Mouse (Mus musculus) neural tube, embryonic 14.5 days (tissue): ENCODE results near the gene Scaf1. TPM values are rescaled to one million over a fixed set of nuclear protein-coding genes. Genes with fewer than 3 reads are reported as not detected.
A peak's percentile ranks its signal among the peaks of the same experiment; 100 is the strongest.

Experiments used
- ATAC-seq: fragments of 200-750 bp; cut with Nextera tagmentation; 2 replicates; pipeline ENCODE4 v1.8.0; 2017; ENCODE audit warnings: low read depth, mild to moderate bottlenecking, moderate TSS enrichment, moderate library complexity
- H3K27ac ChIP-seq: fragments of 300-500 bp; sonication (generic); 2 replicates; pipeline ENCODE4 v1.5.1; 2014; ENCODE audit warnings: low read depth, mild to moderate bottlenecking, control low read depth, low read length, moderate library complexity, mixed read lengths
- H3K27me3 ChIP-seq: fragments of 300-500 bp; sonication (generic); 2 replicates; pipeline ENCODE4 v1.6.1; 2014; ENCODE audit warnings: low read length; ENCODE audit not compliant: control insufficient read depth, insufficient read depth
- H3K36me3 ChIP-seq: fragments of 300-500 bp; sonication (generic); 2 replicates; pipeline ENCODE4 v1.6.1; 2014; ENCODE audit warnings: low read length, mixed read lengths; ENCODE audit not compliant: control insufficient read depth, insufficient read depth
- H3K4me1 ChIP-seq: fragments of 300-500 bp; sonication (generic); 2 replicates; pipeline ENCODE4 v1.6.1; 2014; ENCODE audit warnings: low read length; ENCODE audit not compliant: control insufficient read depth, insufficient read depth
- H3K4me2 ChIP-seq: fragments of 300-500 bp; sonication (generic); 2 replicates; pipeline ENCODE4 v1.6.1; 2014; ENCODE audit warnings: mild to moderate bottlenecking, low read depth, low read length, control low read depth
- H3K4me3 ChIP-seq: fragments of 300-500 bp; sonication (generic); 2 replicates; pipeline ENCODE4 v1.5.1; 2014; ENCODE audit warnings: low read depth, low read length, control low read depth, mixed read lengths
- H3K9ac ChIP-seq: fragments of 300-500 bp; sonication (generic); replicated peaks from 2 replicates; pipeline ENCODE4 v1.6.1; 2014; ENCODE audit warnings: low read depth, mild to moderate bottlenecking, control low read depth, low read length, mixed read lengths
- H3K9me3 ChIP-seq: fragments of 300-500 bp; sonication (generic); 2 replicates; pipeline ENCODE4 v1.6.1; 2016; ENCODE audit warnings: low read length; ENCODE audit not compliant: control insufficient read depth
- WGBS: fragments of 180-500 bp; shearing (Covaris S2); extraction: QIAGEN DNeasy Blood & Tissue Kit; methylation state at CpG from one replicate; pipeline ENCODE4 v1.1.7; 2014; 5-methylcytosine and 5-hydroxymethylcytosine counted together
- polyA plus RNA-seq: library from polyadenylated mRNA; unstranded; fragments of >200 nt; fragmentation: Nextera tagmentation; extraction: Ambion mirVana; gene quantifications from 2 replicates; pipeline ENCODE4 v1.2.1, GENCODE M21; 2014

Gene Scaf1
- 61.6 and 68.6 TPM in 2 replicates for polyA plus RNA-seq

GRCm38 (mm10) chr7:45015957-45016612 is at the start of gene Scaf1:
TSS of gene Scaf1 (minus strand) at chr7:45016363.
- WGBS: under 1% methylated on average over 69 of the region's 69 CpGs
- ATAC-seq: peak; percentile 91
- Histone ChIP-seq H3K9me3 (no peaks in the 10 kb centered on the region), H3K4me2 (peak within 1 kb of the TSS; percentile 89), H3K27ac (peak within 1 kb of the TSS; percentile 83), H3K36me3 (peaks cover 16% of the 10 kb centered on the region), H3K4me1 (peaks cover 13% of the 10 kb centered on the region; the same call in 1 of the 2 replicates), H3K4me3 (peak within 1 kb of the TSS; percentile 55), H3K9ac (peak within 1 kb of the TSS; percentile 74), H3K27me3 (no peaks in the 10 kb centered on the region)

GRCm38 (mm10) chr7:45062239-45062835 is 46.2 kb upstream of the Scaf1 start, which contains the start of the genes Nosip and Prrg2:
TSS of gene Nosip (plus strand) at chr7:45062429.
TSS of gene Prrg2 (minus strand) at chr7:45062677.
- peak within 1 kb of the TSS; percentile 62 for H3K9ac ChIP-seq
- peaks cover 17% of the 10 kb centered on the region for H3K4me1 ChIP-seq
- no peaks in the 10 kb centered on the region for H3K9me3 ChIP-seq
- H3K27me3 ChIP-seq: no peaks in the 10 kb centered on the region
- H3K4me3 ChIP-seq: peak within 1 kb of the TSS; percentile 65
- H3K4me2 ChIP-seq: peak within 1 kb of the TSS; percentile 52
- H3K36me3 ChIP-seq: no peaks in the 10 kb centered on the region
- under 1% methylated on average over 31 of the region's 31 CpGs for WGBS
- ATAC-seq: peak; percentile 89
- H3K27ac ChIP-seq: peak within 1 kb of the TSS; percentile 84

- Histone ChIP-seq H3K4me2 (peak overlapping the region; percentile 40), H3K4me1 (peaks cover 17% of the 10 kb centered on the region), H3K36me3 (no peaks in the 10 kb centered on the region), H3K27ac (peak overlapping the region; percentile 84; the same call in 1 of the 2 replicates), H3K27me3 (no peaks in the 10 kb centered on the region), H3K9me3 (no peaks in the 10 kb centered on the region), H3K4me3 (peak overlapping the region; percentile 65), H3K9ac (no peak overlapping the region)
- ATAC-seq: no peak
- 18% methylated on average over 11 of the region's 11 CpGs for WGBS
Observed at GRCm38 (mm10) chr7:45061532-45062075, 45.4 kb upstream of the Scaf1 start.

DNA sequence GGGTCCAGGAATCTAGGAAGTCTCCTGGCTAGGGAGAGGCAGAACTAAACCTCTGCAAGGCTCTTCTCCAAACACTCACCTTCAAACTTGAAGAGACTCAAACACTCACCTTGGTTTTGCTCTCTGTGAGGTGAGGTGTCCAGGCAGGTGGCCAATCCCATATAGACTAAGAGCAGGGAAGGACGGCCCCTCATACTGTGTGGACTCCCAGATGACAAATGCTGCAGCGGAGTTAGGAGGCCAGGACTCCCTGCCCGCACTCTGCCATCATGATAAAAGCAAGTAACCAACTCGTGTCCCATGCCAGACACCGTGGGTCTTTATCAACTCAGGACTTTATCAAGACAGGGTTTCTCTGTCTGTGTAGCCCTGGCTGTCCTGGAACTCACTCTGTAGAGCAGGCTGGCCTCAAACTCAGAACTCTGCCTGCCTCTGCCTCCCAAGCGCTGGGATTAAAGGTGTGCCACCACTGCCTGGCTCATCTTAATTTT is 44.5 kb upstream of the Scaf1 start:
- Histone ChIP-seq H3K4me3 (no peak overlapping the region), H3K27me3 (no peaks in the 10 kb centered on the region), H3K4me1 (peaks cover 17% of the 10 kb centered on the region), H3K4me2 (no peak overlapping the region), H3K9me3 (no peaks in the 10 kb centered on the region), H3K36me3 (no peaks in the 10 kb centered on the region), H3K27ac (no peak overlapping the region), H3K9ac (no peak overlapping the region)
- no peak for ATAC-seq
- 88% methylated on average over 6 of the region's 6 CpGs for WGBS

- Histone ChIP-seq H3K4me3 (no peak overlapping the region), H3K27me3 (no peaks in the 10 kb centered on the region), H3K27ac (peak overlapping the region; percentile 49; the same call in 1 of the 2 replicates), H3K9ac (no peak overlapping the region), H3K4me1 (peaks cover 17% of the 10 kb centered on the region), H3K4me2 (no peak overlapping the region), H3K36me3 (no peaks in the 10 kb centered on the region), H3K9me3 (no peaks in the 10 kb centered on the region)
- WGBS: 79% methylated on average over 10 of the region's 10 CpGs
- no peak for ATAC-seq
Observed at GRCm38 (mm10) chr7:45058607-45059571, 42.7 kb upstream of the Scaf1 start.

DNA sequence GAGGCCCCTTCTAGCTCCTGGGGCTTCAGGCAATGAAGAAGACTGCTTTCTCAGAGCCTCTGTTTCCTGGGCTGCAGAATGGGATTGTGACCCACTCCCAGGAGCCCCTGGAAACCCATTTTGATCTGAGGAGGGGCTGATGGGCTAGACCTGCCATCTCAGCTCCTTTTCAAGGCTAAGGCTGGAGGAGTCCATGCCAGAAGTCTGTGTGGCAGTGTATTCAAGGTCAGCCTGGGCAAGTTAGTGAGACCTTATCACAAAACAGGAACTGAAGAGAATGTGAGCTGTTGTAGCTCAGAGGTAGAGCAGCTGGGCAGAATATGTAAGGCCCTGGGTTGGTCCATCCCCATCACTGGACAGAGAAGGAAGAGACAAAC is 40.8 kb upstream of the Scaf1 start:
- Histone ChIP-seq H3K4me1 (peaks cover 13% of the 10 kb centered on the region), H3K27me3 (no peaks in the 10 kb centered on the region), H3K9me3 (no peaks in the 10 kb centered on the region), H3K27ac (no peak overlapping the region), H3K4me3 (no peak overlapping the region), H3K4me2 (no peak overlapping the region), H3K9ac (no peak overlapping the region), H3K36me3 (no peaks in the 10 kb centered on the region)
- ATAC-seq: no peak

GRCm38 (mm10) chr7:45056329-45056971 is 40.3 kb upstream of the Scaf1 start:
- H3K36me3 ChIP-seq: no peaks in the 10 kb centered on the region
- no peak overlapping the region for H3K4me2 ChIP-seq
- no peak overlapping the region for H3K9ac ChIP-seq
- H3K4me3 ChIP-seq: no peak overlapping the region
- 68% methylated on average over 14 of the region's 14 CpGs for WGBS
- H3K27ac ChIP-seq: no peak overlapping the region
- H3K4me1 ChIP-seq: peaks cover 14% of the 10 kb centered on the region
- no peaks in the 10 kb centered on the region for H3K27me3 ChIP-seq
- H3K9me3 ChIP-seq: no peaks in the 10 kb centered on the region
- no peak for ATAC-seq

DNA sequence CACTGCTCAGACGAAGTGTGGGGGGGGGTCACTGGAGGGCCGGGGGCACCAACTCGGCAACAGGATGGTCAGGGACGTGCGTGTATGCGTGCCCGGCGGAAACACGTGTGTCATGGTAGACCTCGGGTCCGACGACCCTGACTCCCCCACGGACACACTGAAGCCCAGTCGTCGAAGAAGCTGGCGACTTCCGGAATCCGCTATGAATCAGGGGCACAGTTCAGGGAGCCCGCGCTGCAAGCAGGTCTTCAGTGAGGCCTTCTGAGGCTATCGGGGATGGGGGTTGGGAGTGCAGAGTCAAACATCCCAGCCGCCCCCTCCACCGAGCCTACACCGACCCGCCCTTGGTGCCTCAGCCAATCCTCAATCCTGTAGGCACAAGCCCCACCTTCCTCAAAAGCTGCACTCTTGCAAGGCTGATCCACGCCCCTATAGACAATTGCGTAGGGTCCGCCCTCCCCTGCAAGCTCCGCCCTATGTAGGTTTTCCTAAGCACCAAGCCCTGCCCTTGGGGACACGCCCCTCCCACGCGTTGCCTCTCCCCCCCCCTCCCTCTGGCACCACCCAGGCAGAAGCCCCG is 37.9 kb upstream of the Scaf1 start:
- peak overlapping the region; percentile 98 for H3K27ac ChIP-seq
- peak overlapping the region; percentile 95 for H3K9ac ChIP-seq
- H3K36me3 ChIP-seq: peaks cover 13% of the 10 kb centered on the region
- peak overlapping the region; percentile 88 for H3K4me3 ChIP-seq
- peak overlapping the region; percentile 97 for H3K4me2 ChIP-seq
- no peaks in the 10 kb centered on the region for H3K9me3 ChIP-seq
- peak; percentile 91 for ATAC-seq
- no peaks in the 10 kb centered on the region for H3K27me3 ChIP-seq
- peaks cover 13% of the 10 kb centered on the region for H3K4me1 ChIP-seq
- WGBS: under 1% methylated on average over 33 of the region's 33 CpGs
